Mouse (Mus musculus) adrenal gland, postnatal 25 days (tissue): ENCODE results near the gene Mbtd1. TPM values are rescaled to one million over a fixed set of nuclear protein-coding genes. Genes with fewer than 3 reads are reported as not detected.

ENCODE experiments used
- DNase-seq: peaks from one replicate; pipeline ENCODE4 v3.0.0; 2021; ENCODE audit warnings: mixed read lengths
- total RNA-seq: library from RNA; stranded (reverse); gene quantifications from 2 replicates; pipeline ENCODE4 v1.2.3, GENCODE M21; 2021

Mbtd1 gene
- total RNA-seq, 1 experiment from 2014 or later, result 38.1 TPM

DNA sequence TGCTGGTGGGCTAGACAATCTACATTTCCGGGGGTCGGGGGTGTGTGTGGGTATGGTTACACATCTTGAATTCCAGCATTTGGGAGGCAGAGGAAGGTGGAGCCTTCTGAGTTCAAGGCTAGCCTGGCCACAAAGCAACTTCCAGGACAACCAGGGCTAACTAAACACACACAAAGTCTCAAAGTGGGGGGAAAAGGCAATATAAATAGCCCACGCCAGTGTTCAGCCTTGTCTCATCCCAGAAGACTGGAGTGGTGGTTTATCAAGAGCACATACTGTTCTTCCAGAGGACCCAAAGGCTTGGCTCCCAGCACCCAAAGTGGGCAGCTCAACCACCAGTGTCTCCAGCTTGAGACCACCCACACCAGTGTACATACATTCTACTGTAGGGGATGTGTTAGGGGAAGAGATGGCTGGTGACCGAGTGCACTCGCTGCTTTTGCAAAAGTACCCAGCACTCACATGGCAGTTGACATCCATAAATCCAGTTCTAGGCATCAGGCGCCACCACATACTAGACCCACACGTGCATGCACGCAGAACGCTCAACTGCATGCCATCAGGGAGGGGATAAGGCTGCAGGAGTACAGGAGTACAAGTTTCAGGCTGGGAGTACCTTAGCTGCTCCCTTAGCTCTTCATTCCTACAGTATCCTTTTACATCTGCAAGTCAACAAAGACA, 63.4 kb downstream of the Mbtd1 start:
- no peak for DNase-seq

DNA sequence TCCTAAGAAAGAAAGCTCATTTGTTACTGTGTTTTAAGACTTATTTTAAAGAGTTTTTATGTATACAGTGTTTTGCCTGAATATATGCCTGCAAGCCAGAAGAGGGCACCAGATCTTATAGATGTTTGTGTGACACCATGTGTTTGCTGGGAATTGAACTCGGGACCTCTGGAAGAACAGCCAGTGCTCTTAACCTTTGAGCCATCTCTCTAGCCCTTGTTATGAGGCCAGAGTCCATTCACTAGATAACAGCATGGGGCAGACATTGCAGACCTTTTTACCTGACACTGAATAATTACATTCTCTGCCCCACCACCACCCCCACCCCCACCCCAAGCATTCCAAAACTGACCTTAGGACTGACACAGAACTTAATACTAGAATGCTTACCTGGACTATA, 64.4 kb downstream of the Mbtd1 start:
- no peak for DNase-seq

GRCm38 (mm10) chr11:93952376-93952775, 66.7 kb downstream of the Mbtd1 start:
- no peak for DNase-seq

- DNase-seq, result no peak
Observed at GRCm38 (mm10) chr11:93954738-93955255, 69.1 kb downstream of the Mbtd1 start.

- peak; percentile 95 for DNase-seq
Observed at GRCm38 (mm10) chr11:93955256-93956150, 69.9 kb downstream of the Mbtd1 start.

- no peak for DNase-seq
Observed at GRCm38 (mm10) chr11:93956159-93956558, 70.5 kb downstream of the Mbtd1 start, which contains the start of gene Nme2. Nme2 (minus strand) TSS chr11:93956259.

DNA sequence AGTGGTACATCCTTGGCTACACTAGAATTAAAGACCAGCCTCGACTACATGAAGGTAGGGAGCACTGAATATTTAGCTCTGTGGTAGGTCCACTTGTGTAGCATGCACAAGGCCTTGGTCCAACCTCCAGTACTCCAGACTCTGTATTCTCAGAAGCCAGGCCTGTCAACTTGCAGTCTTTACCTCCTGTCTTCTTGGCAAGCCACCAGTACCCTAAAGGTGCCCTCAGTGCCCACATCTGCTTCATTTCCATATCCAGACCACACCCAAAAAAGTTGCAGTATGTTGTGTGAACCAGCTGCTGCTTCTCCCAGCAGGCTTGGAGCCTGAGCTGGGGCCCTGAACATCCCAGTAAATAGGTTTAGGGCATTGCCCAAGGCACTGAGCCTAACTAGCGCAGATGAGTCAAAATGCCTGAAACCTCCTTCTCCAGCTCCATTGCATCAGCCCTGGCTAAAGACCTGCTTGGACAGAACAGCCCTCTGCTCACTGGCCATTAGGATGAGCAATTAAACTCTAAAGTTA, 71.4 kb downstream of the Mbtd1 start:
- no peak for DNase-seq

- DNase-seq, result no peak
Observed at GRCm38 (mm10) chr11:93957746-93958145, 72.1 kb downstream of the Mbtd1 start.

DNA sequence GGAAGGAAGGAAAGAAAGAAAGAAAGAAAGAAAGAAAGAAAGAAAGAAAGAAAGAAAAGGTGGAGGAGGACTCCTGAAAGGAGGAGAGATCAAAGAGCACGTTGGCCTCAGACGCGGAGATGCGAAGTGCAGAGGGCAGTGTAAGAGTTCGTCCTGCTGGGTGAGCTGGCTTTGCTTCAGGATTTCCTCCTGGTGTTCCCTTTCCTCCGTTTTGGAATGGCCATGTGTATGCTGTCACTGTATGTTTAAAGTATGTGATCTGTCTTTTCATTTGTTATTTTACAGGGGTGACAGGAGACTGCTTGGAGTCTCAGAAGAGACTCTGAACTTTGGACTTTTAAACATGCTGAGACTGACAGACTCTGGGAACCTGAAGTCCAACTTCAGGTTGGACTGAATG, 75.8 kb downstream of the Mbtd1 start:
- DNase-seq, result no peak

DNA sequence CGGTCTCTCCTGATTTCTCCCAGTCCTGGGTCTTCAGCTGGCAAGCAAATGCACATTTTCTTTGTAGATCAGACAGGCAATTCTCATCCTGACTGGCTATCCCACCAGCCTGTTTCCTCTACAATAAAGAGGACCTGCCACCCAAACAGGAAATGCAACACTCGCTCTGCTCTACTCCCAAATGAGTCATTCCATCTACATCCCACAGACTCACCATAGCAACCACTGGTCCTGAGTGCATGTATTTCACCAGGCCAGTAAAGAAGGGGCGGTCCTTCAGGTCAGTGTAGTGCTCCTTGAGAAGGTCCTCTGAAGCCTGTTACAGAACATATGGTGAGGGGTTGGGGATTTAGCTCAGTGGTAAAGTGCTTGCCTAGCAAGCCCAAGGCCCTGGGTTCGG, 77.4 kb downstream of the Mbtd1 start:
- DNase-seq, result no peak

DNA sequence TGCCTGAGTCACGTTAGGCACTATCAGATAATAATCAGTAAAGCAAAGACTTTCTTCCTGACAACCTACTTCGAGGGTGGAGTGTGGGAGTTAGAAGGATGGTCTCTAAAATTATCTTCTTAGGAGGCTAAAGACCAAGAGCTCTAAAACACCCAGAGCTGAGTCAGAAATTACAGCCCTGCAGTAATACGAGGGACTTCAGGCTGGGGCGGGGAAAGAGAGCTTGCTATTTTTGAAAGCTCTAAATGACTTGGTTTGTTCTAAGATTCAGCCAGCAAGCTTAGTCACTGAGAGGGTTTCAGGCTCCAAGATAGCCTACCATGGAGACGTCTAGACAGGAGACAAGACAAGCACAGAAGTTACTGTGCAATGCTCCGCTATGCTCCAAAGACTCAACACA, 79.7 kb downstream of the Mbtd1 start:
- no peak for DNase-seq

GRCm38 (mm10) chr11:93967381-93967780, 81.7 kb downstream of the Mbtd1 start:
- DNase-seq, result no peak

DNA sequence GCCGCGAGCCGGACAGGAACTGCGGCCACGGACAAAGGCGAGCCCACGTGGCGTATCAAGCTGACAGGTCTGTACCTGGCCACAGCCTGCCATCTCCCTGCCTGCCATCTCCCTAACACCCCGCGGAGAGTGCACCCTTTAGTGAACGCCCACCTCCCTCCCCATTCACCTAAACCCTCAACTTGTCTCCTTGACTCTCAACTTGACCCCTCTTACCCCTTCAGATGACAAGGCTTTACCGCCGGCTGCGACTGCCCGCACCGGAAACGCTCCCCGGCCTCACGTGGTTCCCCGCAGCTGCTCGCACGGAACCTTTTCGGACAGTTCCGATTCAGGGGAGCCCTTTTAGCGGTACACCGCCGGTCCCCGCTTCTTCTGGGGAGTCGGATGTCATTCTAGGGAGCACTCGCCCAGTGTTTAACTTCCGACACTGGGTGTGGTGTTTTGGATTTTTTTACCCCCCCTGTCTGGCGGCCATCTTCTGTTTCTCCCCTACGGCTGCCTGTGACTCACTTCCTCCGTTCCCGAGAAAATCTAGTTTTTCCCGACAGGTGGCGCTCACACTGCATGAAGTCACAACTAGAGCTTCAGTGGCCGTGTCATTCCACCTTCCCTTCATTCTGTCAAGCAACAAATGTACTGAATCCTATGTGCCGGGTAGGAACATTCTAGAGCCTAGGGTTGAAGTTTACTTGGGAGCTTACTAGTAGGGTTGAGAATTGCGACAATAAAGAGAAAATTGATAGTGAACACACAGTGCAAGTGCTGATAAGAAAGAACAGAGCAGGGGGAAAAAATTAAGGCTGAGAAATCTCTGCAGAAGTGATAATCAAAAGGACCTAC, 82.6 kb downstream of the Mbtd1 start, which contains the start of the genes Gm20390 and Nme1:
Gm20390 (minus strand) TSS at position 289 of the 843 bp plus-strand sequence.
Nme1 (minus strand) TSS at position 517 of the 843 bp plus-strand sequence.
- DNase-seq, result peak; percentile 93

DNA sequence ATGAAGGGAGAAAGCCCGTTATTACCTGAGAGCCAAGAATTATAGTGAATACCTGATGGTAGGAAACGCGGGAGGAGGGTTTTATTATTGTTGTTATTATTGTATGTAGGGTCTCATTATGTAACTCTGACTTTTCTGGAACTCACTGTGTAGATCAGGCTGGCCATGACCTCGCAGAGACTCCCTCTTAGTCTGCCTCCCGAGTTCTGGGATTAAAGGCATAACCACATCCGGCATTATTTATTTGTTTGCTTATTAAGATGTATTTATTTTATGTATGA, 83.1 kb downstream of the Mbtd1 start:
- no peak for DNase-seq

GRCm38 (mm10) chr11:93969171-93969570, 83.5 kb downstream of the Mbtd1 start:
- no peak for DNase-seq

- DNase-seq, result no peak
Observed at GRCm38 (mm10) chr11:93969799-93970198, 84.1 kb downstream of the Mbtd1 start.

DNA sequence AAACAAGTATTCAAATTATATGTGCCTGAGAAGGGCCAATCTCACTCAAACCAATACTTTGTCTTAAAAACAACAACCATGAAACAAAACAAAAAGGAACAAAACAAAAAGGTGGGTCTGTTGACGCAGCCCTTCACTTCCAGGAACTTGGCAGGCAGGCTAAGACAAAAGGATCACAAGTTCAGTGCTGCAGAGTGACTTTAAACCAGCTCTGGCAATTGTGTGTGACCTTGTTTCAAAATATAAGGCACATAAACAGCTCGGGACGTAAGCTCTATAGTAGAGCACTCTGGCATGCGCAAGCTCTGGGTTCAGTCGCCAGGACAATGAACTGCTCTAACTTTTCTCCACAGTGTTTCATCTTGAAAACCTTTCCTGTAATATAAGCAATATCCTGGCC, 87.3 kb downstream of the Mbtd1 start:
- no peak for DNase-seq

GRCm38 (mm10) chr11:93979502-93980049, 93.9 kb downstream of the Mbtd1 start:
- no peak for DNase-seq

DNA sequence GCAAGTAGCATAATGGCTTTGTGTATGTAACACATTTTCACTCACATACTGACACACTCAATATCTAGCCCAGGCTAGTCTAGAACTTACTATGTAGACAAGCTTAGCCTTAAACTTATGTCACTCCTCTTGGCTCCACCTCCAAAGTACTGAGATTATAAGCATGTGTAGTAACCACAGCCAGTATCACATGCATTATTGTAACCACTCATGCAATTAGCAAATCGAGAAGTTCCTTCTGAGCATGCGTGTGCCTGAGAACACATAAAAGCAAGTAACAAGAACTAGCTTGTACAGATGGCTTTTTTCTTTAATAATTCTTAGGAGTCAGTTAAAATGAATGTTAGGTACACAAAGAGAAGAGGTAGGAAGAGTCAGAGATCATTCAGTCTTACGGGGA, 99.0 kb downstream of the Mbtd1 start:
- DNase-seq, result no peak

- DNase-seq, result no peak
Observed at GRCm38 (mm10) chr11:93985265-93985664, 99.6 kb downstream of the Mbtd1 start.

GRCm38 (mm10) chr11:93986298-93986697, 100.6 kb downstream of the Mbtd1 start:
- no peak for DNase-seq

GRCm38 (mm10) chr11:93987026-93987425, 101.4 kb downstream of the Mbtd1 start:
- DNase-seq, result no peak
